In the genomic region with DNA sequence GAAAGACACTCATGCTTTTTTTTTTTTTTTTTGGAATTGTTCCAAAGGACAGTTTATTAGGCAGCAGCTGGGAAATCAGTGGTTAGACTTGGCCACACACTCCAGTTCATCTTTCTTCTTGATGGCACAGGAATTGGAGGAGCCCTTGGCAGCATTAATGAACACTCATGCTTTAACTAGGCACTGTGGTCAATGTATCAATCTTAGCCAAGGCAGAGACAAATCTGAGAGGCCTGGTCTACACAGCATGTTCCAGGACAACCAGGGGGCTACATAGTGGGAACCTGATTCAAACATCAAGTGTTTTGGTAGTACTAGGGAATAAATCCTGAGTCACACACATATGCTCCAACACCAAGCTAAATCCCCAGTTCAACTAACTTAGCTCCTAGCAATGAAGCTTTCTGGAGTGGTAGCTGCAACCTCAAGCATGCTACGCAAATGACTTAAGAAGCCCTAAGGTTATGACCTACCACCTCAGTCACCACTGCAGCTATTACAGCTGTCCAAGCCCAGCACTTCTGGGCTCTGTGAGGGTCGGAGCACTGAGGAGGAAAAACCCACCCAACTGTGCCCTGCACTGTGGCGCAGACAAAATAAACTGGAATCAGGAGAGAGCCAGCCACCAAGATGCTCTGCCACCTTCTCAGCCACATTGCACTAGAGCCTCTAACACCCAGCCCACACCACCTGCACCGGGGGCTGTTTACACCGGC, we compare ENCODE assay signal across 39 mouse cellular contexts. TPM values are rescaled to one million over a fixed set of nuclear protein-coding genes. Genes with fewer than 3 reads are reported as not detected.
DNase-seq lines count a peak whose midpoint lies in the region; ATAC-seq and TF ChIP-seq lines count a peak whose summit lies in the region.
"Had no signal": no experiment of that assay in that cellular context is flagged by ENCODE, and none has a peak within 500 bp of the region (broad histone marks: within the 10 kb centered on the region; RNA-seq: fewer than 3 reads in every experiment).

No protein-coding gene starts in this region.

- no peak for DNase-seq in liver, postnatal 0 days
- peak; percentile 49 for DNase-seq in MN1 (ENCODE audit: low spot score)
- peak; percentile 57 for DNase-seq in fibroblast of lung, adult 2 months (ENCODE audit: low read depth)
- DNase-seq in layer of hippocampus, adult 9-10 months (ENCODE audit: low spot score): no peak
- DNase-seq in left cerebral cortex, postnatal 10 days (ENCODE audit: extremely low spot score in 1 of 2, low spot score in 2 of 2): no peak
- DNase-seq in thymus, postnatal 36 days: no peak
- DNase-seq: adrenal gland, postnatal 10 days; cerebellum, adult 8-10 months; cerebellum, postnatal 25 days; gastrocnemius, postnatal 25 days; heart, adult 18-20 months; kidney, adult 11 months; kidney, postnatal 14 days; lung, embryonic 14.5 days; lung, postnatal 14 days; right cerebral cortex, adult 18-20 months; spleen, adult 18-20 months; thymus, adult 18-20 months; thymus, postnatal 4 days had no signal

- no peak overlapping the region for H3K4me3 ChIP-seq in liver, postnatal 0 days (ENCODE audit: low read depth, low read length)
- no peak overlapping the region for H3K4me3 ChIP-seq in liver, embryonic 12.5 days
- H3K4me3 ChIP-seq: embryonic facial prominence, embryonic 10.5 days; embryonic facial prominence, embryonic 15.5 days; heart, embryonic 12.5 days; hindbrain, embryonic 15.5 days; left cerebral cortex, adult 2 months; limb, embryonic 13.5 days; midbrain, embryonic 10.5 days; midbrain, embryonic 15.5 days had no signal

- 93% methylated on average over 5 of the region's 5 CpGs for WGBS in liver, postnatal 0 days (ENCODE audit: insufficient replicate concordance)
- WGBS in liver, embryonic 12.5 days (ENCODE audit: insufficient replicate concordance): 93% methylated on average over 5 of the region's 5 CpGs

- H3K4me2 ChIP-seq in liver, postnatal 0 days (ENCODE audit: low read depth, low read length): no peak overlapping the region
- no peak overlapping the region for H3K4me2 ChIP-seq in liver, embryonic 12.5 days
- H3K4me2 ChIP-seq: embryonic facial prominence, embryonic 15.5 days; heart, embryonic 12.5 days; hindbrain, embryonic 15.5 days; limb, embryonic 13.5 days; lung, embryonic 14.5 days; midbrain, embryonic 15.5 days had no signal

- intact Hi-C loops in left cerebral cortex, postnatal 10 days (cut with DNase I): no loop called here

- H3K9ac ChIP-seq in liver, postnatal 0 days (replicated peaks): no peak overlapping the region
- no peak overlapping the region for H3K9ac ChIP-seq in liver, embryonic 12.5 days
- H3K9ac ChIP-seq: embryonic facial prominence, embryonic 15.5 days; heart, embryonic 12.5 days; hindbrain, embryonic 15.5 days; limb, embryonic 13.5 days; liver, embryonic 14.5 days; lung, embryonic 14.5 days; midbrain, embryonic 15.5 days had no signal

- no peak for ATAC-seq in liver, postnatal 0 days
- ATAC-seq in liver, embryonic 12.5 days: no peak
- ATAC-seq: forebrain, embryonic 16.5 days; inflammation-experienced regulatory T-cells, adult 6 months; midbrain, embryonic 15.5 days had no signal

- no peak for TF ChIP-seq CTCF in liver, postnatal 0 days (IDR thresholded peaks at IDR 0.05; ENCODE audit: low read depth)

- no peak for TF ChIP-seq EP300 in liver, postnatal 0 days (IDR thresholded peaks at IDR 0.05; ENCODE audit: low read depth)

- no peaks in the 10 kb centered on the region for H3K27me3 ChIP-seq in liver, postnatal 0 days (ENCODE audit: insufficient read depth, low read length)
- no peaks in the 10 kb centered on the region for H3K27me3 ChIP-seq in liver, embryonic 12.5 days (replicated peaks)
- H3K27me3 ChIP-seq: embryonic facial prominence, embryonic 15.5 days; heart, embryonic 12.5 days; hindbrain, embryonic 15.5 days; limb, embryonic 13.5 days; midbrain, embryonic 15.5 days had no signal

- peaks cover 87% of the 10 kb centered on the region for H3K36me3 ChIP-seq in liver, postnatal 0 days (replicated peaks; ENCODE audit: insufficient read depth, low read length)
- H3K36me3 ChIP-seq in liver, embryonic 12.5 days: peaks cover 98% of the 10 kb centered on the region

- no peaks in the 10 kb centered on the region for H3K9me3 ChIP-seq in liver, postnatal 0 days (ENCODE audit: low read length)
- H3K9me3 ChIP-seq in liver, embryonic 12.5 days (replicated peaks): no peaks in the 10 kb centered on the region
- H3K9me3 ChIP-seq: embryonic facial prominence, embryonic 10.5 days; embryonic facial prominence, embryonic 15.5 days; heart, embryonic 12.5 days; hindbrain, embryonic 15.5 days; limb, embryonic 13.5 days; midbrain, embryonic 10.5 days; midbrain, embryonic 15.5 days had no signal

- H3K4me1 ChIP-seq in liver, postnatal 0 days (ENCODE audit: insufficient read depth): peaks cover 1% of the 10 kb centered on the region; the same call in 1 of the 2 replicates
- H3K4me1 ChIP-seq in liver, embryonic 12.5 days: peaks cover 46% of the 10 kb centered on the region

- H3K27ac ChIP-seq in liver, postnatal 0 days (ENCODE audit: low read depth): peak overlapping the region; percentile 16; the same call in 1 of the 2 replicates
- no peak overlapping the region for H3K27ac ChIP-seq in liver, embryonic 12.5 days
- H3K27ac ChIP-seq: embryonic facial prominence, embryonic 10.5 days; embryonic facial prominence, embryonic 15.5 days; hindbrain, embryonic 15.5 days; left cerebral cortex, adult 2 months; limb, embryonic 13.5 days; midbrain, embryonic 10.5 days; midbrain, embryonic 15.5 days had no signal

RNA-seq across cellular contexts. Expression of gene Kansl2, which starts 6.8 kb away (rescaled TPM):
- polyA plus RNA-seq in liver, postnatal 0 days (2015; fragmentation: Nextera tagmentation; extraction: Ambion mirVana): 26.6 and 28.2 TPM in 2 replicates
- 78.4 and 78.5 TPM in 2 replicates for polyA plus RNA-seq in liver, embryonic 12.5 days (2016; fragmentation: Nextera tagmentation; extraction: Ambion mirVana)
- 10 to 100 TPM; 62.2 to 64.0 TPM for total RNA-seq in left cerebral cortex, postnatal 10 days (2021)

RNA-seq across cellular contexts. Expression of gene Olfr279, which starts 35.0 kb away (rescaled TPM):
- not detected in 2 replicates for polyA plus RNA-seq in liver, postnatal 0 days (2015; fragmentation: Nextera tagmentation; extraction: Ambion mirVana)
- polyA plus RNA-seq in liver, embryonic 12.5 days (2016; fragmentation: Nextera tagmentation; extraction: Ambion mirVana): not detected in 2 replicates
- total RNA-seq in left cerebral cortex, postnatal 10 days (2021): not detected
- total RNA-seq: adrenal gland, postnatal 10 days; gastrocnemius, postnatal 25 days; heart, adult 18-20 months; hematopoietic stem cell, adult 5-6 weeks; left cerebral cortex, adult 2 months; left cerebral cortex, postnatal 36 days; neutrophil, adult 5-6 weeks had no signal
- polyA plus RNA-seq: embryonic facial prominence, embryonic 10.5 days; forebrain, embryonic 16.5 days; heart, embryonic 12.5 days; heart, postnatal 0 days; hindbrain, embryonic 15.5 days; kidney, embryonic 14.5 days; limb, embryonic 13.5 days; liver, embryonic 14.5 days; lung, embryonic 14.5 days; midbrain, embryonic 10.5 days; midbrain, embryonic 15.5 days; neural tube, embryonic 11.5 days; stomach, embryonic 16.5 days had no signal

RNA-seq across cellular contexts. Expression of gene Ccnt1, which starts 43.5 kb away (rescaled TPM):
- 14.9 and 17.0 TPM in 2 replicates for polyA plus RNA-seq in liver, postnatal 0 days (2015; fragmentation: Nextera tagmentation; extraction: Ambion mirVana)
- polyA plus RNA-seq in liver, embryonic 12.5 days (2016; fragmentation: Nextera tagmentation; extraction: Ambion mirVana): 34.4 and 35.5 TPM in 2 replicates
- total RNA-seq in left cerebral cortex, postnatal 10 days (2021): 10 to 100 TPM; 42.0 to 50.2 TPM

RNA-seq across cellular contexts. Expression of gene 4930415O20Rik, which starts 43.6 kb away (rescaled TPM):
- not detected in 2 replicates for polyA plus RNA-seq in liver, postnatal 0 days (2015; fragmentation: Nextera tagmentation; extraction: Ambion mirVana)
- not detected in 2 replicates for polyA plus RNA-seq in liver, embryonic 12.5 days (2016; fragmentation: Nextera tagmentation; extraction: Ambion mirVana)
- total RNA-seq in left cerebral cortex, postnatal 10 days (2021): not detected
- total RNA-seq: hematopoietic stem cell, adult 5-6 weeks; layer of hippocampus, postnatal 14 days; left cerebral cortex, adult 2 months; left cerebral cortex, postnatal 36 days; neutrophil, adult 5-6 weeks had no signal
- polyA plus RNA-seq: embryonic facial prominence, embryonic 10.5 days; heart, embryonic 12.5 days; hindbrain, embryonic 15.5 days; inflammation-experienced regulatory T-cells, adult 6 months; limb, embryonic 13.5 days; liver, embryonic 14.5 days; lung, embryonic 14.5 days; midbrain, embryonic 10.5 days; neural tube, embryonic 11.5 days had no signal

RNA-seq across cellular contexts. Expression of gene Lalba, which starts 44.7 kb away (rescaled TPM):
- not detected in 2 replicates for polyA plus RNA-seq in liver, postnatal 0 days (2015; fragmentation: Nextera tagmentation; extraction: Ambion mirVana)
- not detected in 2 replicates for polyA plus RNA-seq in liver, embryonic 12.5 days (2016; fragmentation: Nextera tagmentation; extraction: Ambion mirVana)
- not detected for total RNA-seq in left cerebral cortex, postnatal 10 days (2021)
- total RNA-seq: gastrocnemius, postnatal 25 days; hematopoietic stem cell, adult 5-6 weeks; layer of hippocampus, postnatal 14 days; left cerebral cortex, adult 2 months; left cerebral cortex, postnatal 36 days; neutrophil, adult 5-6 weeks had no signal
- polyA plus RNA-seq: embryonic facial prominence, embryonic 15.5 days; forebrain, embryonic 16.5 days; heart, embryonic 12.5 days; hindbrain, embryonic 15.5 days; inflammation-experienced regulatory T-cells, adult 6 months; liver, embryonic 14.5 days; midbrain, embryonic 15.5 days; neural tube, embryonic 11.5 days had no signal

Comparison
In these comparisons a context has a peak if more than half of its experiments do, and no peak if none do; other contexts are left out.
1. DNase-seq: peak in MN1 (single experiment) and fibroblast of lung, adult 2 months (single experiment); none in liver, postnatal 0 days (single experiment), layer of hippocampus, adult 9-10 months (single experiment), left cerebral cortex, postnatal 10 days (0 of 2) and thymus, postnatal 36 days (0 of 2).